Mouse (Mus musculus) induced T-regulatory cell, adult 2 months (primary cell): ENCODE results near the gene Ugdh.
"Not testable (repeated sequence)": the region's sequence is repeated elsewhere in the genome, so short reads cannot be mapped to it uniquely, and the experiment has no call there.

ENCODE experiments used
- DNase-seq: peaks from one replicate; pipeline ENCODE4 v3.0.0-alpha.2; 2012; ENCODE audit warnings: low read depth

Gene Ugdh

GRCm38 (mm10) chr5:65435806-65436561 lies at the start of gene Ugdh:
TSS of gene Ugdh (minus strand) at chr5:65435949.
- DNase-seq: peak; percentile 98

DNA sequence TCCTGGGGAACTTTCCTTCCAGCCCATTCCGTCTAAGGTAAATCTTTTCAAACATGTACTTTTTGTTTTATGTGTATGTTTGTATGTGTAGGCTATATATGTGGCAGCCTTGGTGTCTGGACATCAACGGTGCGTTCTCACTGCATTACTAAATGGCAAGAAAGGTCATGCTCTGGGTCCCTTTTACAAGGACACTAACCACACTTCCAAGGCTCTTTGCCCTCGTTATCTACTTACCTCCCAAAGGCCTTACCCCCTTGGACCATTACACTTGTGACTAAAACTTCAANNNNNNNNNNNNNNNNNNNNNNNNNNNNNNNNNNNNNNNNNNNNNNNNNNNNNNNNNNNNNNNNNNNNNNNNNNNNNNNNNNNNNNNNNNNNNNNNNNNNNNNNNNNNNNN lies 47.2 kb upstream of the Ugdh start:
- no peak for DNase-seq

- DNase-seq: no peak
Observed at GRCm38 (mm10) chr5:65480511-65480910, 44.8 kb upstream of the Ugdh start.

GRCm38 (mm10) chr5:65479681-65480445 lies 44.1 kb upstream of the Ugdh start:
- no peak for DNase-seq

DNA sequence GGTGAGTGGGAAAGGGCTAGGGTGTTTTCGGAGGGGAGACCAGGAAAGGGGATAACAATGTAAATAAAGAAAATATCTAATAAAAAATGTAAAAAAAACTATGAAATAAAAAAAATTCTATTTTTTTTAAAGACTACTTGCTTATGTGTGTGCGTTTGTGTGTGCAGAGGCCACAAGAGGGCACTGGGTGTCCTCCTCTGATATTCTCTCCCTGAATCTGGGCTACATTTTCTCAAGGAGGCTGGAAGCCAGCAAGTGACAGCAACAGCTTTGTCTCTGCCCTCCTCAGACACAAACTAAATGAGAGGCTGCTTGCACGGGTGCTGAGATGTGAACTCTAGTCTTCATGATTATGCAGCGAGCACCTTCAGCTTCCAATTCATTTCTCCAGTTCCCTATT lies 42.5 kb upstream of the Ugdh start:
- DNase-seq: peak; percentile 47

- DNase-seq: not testable (repeated sequence)
Observed at GRCm38 (mm10) chr5:65476739-65477138, 41.0 kb upstream of the Ugdh start.

DNA sequence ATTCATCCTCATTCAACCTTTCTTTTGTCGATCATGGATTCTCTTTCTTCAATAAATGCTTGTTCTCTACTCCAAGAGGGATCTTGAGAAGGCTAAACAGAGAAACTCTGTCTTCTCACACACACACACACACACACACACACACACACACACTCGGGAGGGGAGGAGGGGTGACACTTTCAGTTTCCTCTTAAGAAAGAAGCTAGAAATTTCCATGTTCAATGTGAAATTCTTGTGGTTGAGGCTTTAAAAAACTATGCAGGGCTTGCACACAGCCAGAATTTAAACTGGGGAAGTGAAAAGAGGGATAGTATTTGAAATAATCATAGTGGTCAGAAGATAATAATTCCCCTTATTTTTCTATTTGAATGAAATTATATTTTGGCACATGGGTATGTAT lies 40.1 kb upstream of the Ugdh start:
- no peak for DNase-seq

DNA sequence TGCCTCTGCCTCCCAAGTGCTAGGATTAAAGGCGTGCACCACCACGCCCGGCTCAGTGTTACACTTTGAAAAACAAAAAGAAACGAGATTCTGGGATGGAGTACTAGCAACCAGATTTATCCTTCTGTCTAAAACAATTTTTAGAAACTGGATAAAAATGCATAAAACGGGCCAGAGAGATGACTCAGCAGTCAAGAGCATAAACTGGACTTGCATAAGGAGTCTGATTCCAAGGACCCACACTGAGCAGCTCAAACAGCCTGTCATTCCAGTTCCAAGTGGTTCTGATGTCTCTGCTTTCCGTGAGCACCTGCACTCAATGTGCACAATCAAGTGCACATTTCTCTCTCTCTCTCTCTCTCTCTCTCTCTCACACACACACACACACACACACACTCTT lies 34.0 kb upstream of the Ugdh start:
- no peak for DNase-seq

DNA sequence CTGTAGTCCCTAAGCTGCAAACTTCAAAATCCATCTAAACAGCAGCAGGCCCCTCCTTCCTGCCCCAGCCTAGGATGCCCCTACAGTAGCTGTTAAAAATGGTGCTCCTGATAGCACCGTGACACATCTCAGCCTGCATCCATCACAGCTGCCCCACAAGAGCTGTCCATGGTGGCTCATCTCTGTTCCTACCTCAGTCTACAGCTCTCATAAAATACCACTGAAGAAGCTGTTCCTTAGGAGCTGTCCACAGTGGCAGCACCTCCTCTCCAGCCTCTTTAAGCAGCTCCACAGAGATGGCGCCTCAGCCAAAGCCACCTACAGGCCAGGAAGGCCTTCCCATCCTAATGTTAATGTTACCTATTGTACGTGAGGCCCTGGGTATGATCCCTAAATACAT lies 31.2 kb upstream of the Ugdh start:
- no peak for DNase-seq

- no peak for DNase-seq
Observed at GRCm38 (mm10) chr5:65460361-65460760, 24.6 kb upstream of the Ugdh start.

GRCm38 (mm10) chr5:65459454-65459853 lies 23.7 kb upstream of the Ugdh start:
- no peak for DNase-seq

GRCm38 (mm10) chr5:65457846-65458245 lies 22.1 kb upstream of the Ugdh start:
- no peak for DNase-seq

- no peak for DNase-seq
Observed at GRCm38 (mm10) chr5:65457086-65457827, 21.5 kb upstream of the Ugdh start.

- no peak for DNase-seq
Observed at GRCm38 (mm10) chr5:65454771-65455170, 19.0 kb upstream of the Ugdh start.

- DNase-seq: no peak
Observed at GRCm38 (mm10) chr5:65448941-65449340, 13.2 kb upstream of the Ugdh start.

DNA sequence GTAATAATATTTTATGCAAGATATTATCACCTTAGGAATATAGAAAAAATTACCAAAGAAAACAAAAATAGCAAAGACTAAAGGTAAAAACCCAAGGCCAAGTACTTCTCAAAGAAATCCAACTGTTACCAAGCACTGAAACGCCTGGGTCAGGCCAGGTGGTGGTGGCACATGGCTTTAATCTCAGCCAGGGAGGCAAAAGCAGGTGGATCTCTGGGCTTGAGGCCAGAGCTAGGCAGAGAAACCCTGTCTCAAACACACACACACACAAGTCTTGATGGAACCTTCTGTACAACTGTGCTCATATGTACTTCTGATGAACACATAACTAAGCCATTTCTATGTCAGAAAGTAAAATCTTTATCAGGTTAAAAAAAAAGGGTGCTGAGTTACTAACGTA lies 12.1 kb upstream of the Ugdh start:
- no peak for DNase-seq

- DNase-seq: no peak
Observed at GRCm38 (mm10) chr5:65446756-65447155, 11.0 kb upstream of the Ugdh start.

- DNase-seq: no peak
Observed at GRCm38 (mm10) chr5:65444981-65445380, 9.2 kb upstream of the Ugdh start.

- DNase-seq: no peak
Observed at GRCm38 (mm10) chr5:65438041-65438440, 2.3 kb upstream of the Ugdh start.

GRCm38 (mm10) chr5:65435363-65435805 lies 365 bp downstream of the Ugdh start:
- DNase-seq: no peak

DNA sequence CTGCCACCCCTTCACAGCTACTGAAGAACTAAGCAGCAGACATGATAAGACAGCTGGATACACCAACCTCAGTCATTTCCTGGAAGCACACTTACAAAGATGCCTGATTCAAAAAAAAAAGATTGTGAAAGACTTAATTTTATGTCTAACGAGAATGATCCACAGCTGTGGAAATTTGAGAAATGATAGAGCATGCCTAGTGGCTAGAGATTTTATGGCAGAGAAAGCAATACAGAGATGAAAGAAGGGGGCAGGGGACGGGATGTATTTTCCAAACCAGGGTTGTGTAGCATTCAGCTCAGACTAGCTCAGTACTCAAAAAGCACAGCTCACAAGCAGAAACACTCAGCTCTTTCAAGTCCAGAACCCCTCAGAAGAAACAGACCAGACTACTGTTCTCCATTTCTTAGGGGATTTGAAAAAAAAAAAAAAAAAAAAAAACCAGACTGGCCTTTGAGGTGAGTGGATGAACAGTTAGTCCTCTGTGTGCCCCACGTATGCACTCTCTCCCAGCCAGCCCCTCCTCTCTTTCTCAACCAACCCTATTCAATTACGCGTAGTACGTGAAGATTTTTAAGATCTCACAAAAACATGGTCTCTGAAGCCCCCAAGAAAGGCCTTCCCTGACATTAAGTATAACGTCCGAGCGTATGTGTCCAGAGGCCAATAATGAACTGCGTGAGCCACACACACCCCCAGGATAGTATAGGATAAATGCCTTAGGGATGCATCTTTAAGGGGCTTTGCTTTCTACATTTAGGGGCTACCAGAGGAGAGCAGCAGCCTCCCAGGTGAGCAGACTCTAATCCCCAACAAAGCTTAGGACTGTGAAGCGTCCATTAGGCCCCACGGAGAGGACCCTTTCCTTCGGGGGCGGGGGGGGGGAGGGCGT lies 1.0 kb downstream of the Ugdh start:
- DNase-seq: peak; percentile 43

GRCm38 (mm10) chr5:65429441-65429840 lies 6.3 kb downstream of the Ugdh start:
- DNase-seq: no peak
